Mouse (Mus musculus) ovary, postnatal 36 days (tissue): Measurements from ENCODE around the gene Dnaaf5.

Experiments used
- DNase-seq: peaks from one replicate; pipeline ENCODE4 v3.0.0; 2022; ENCODE audit warnings: low spot score, mixed read lengths

The Dnaaf5 gene

GRCm38 (mm10) chr5:139149681-139150602, at the start of gene Dnaaf5, which contains the start of gene Prkar1b:
Dnaaf5 (plus strand) TSS chr5:139150223.
Prkar1b (minus strand) TSS chr5:139150001.
- DNase-seq: peak; percentile 96

GRCm38 (mm10) chr5:139101783-139102182, 48.2 kb upstream of the Dnaaf5 start:
- DNase-seq: no peak

GRCm38 (mm10) chr5:139107815-139108214, 42.2 kb upstream of the Dnaaf5 start:
- peak; percentile 26 for DNase-seq

- no peak for DNase-seq
Measured at GRCm38 (mm10) chr5:139110140-139110855, 39.7 kb upstream of the Dnaaf5 start.

- DNase-seq: no peak
Measured at GRCm38 (mm10) chr5:139111991-139112390, 38.0 kb upstream of the Dnaaf5 start.

- DNase-seq: no peak
Measured at GRCm38 (mm10) chr5:139112418-139112817, 37.6 kb upstream of the Dnaaf5 start.

- no peak for DNase-seq
Measured at GRCm38 (mm10) chr5:139114876-139115275, 35.1 kb upstream of the Dnaaf5 start.

GRCm38 (mm10) chr5:139115507-139115906, 34.5 kb upstream of the Dnaaf5 start:
- no peak for DNase-seq

- no peak for DNase-seq
Measured at GRCm38 (mm10) chr5:139118139-139118960, 31.7 kb upstream of the Dnaaf5 start.

- DNase-seq: no peak
Measured at GRCm38 (mm10) chr5:139118961-139119276, 31.1 kb upstream of the Dnaaf5 start.

GRCm38 (mm10) chr5:139125717-139126116, 24.3 kb upstream of the Dnaaf5 start:
- no peak for DNase-seq

- DNase-seq: no peak
Measured at GRCm38 (mm10) chr5:139128476-139129065, 21.5 kb upstream of the Dnaaf5 start.

- DNase-seq: no peak
Measured at GRCm38 (mm10) chr5:139129078-139129477, 20.9 kb upstream of the Dnaaf5 start.

GRCm38 (mm10) chr5:139129572-139130151, 20.4 kb upstream of the Dnaaf5 start:
- DNase-seq: peak; percentile 24

- no peak for DNase-seq
Measured at GRCm38 (mm10) chr5:139130351-139130750, 19.7 kb upstream of the Dnaaf5 start.

GRCm38 (mm10) chr5:139134501-139134900, 15.5 kb upstream of the Dnaaf5 start:
- no peak for DNase-seq

GRCm38 (mm10) chr5:139136341-139136740, 13.7 kb upstream of the Dnaaf5 start:
- no peak for DNase-seq

- DNase-seq: no peak
Measured at GRCm38 (mm10) chr5:139137176-139137575, 12.8 kb upstream of the Dnaaf5 start.

- no peak for DNase-seq
Measured at GRCm38 (mm10) chr5:139138261-139138925, 11.6 kb upstream of the Dnaaf5 start.

- no peak for DNase-seq
Measured at GRCm38 (mm10) chr5:139138926-139139472, 11.0 kb upstream of the Dnaaf5 start.

- no peak for DNase-seq
Measured at GRCm38 (mm10) chr5:139140589-139140988, 9.4 kb upstream of the Dnaaf5 start.
